Mouse (Mus musculus) stomach, embryonic 15.5 days (tissue): ENCODE data around the gene Vps33b. TPM values are rescaled to one million over a fixed set of nuclear protein-coding genes. Genes with fewer than 3 reads are reported as not detected.

Source experiments
- ATAC-seq: fragments of 200-750 bp; cut with Nextera tagmentation; 2 replicates; pipeline ENCODE4 v1.8.0; 2017; ENCODE audit warnings: low read depth, moderate number of reproducible peaks, moderate TSS enrichment; ENCODE audit not compliant: insufficient read depth, low FRiP score
- H3K27ac ChIP-seq: fragments of 300-500 bp; sonication (generic); 2 replicates; pipeline ENCODE4 v1.5.1; 2015; ENCODE audit warnings: mild to moderate bottlenecking, inconsistent platforms
- H3K27me3 ChIP-seq: fragments of 300-500 bp; sonication (generic); replicated peaks from 2 replicates; pipeline ENCODE4 v1.6.1; 2015; ENCODE audit warnings: inconsistent platforms
- H3K36me3 ChIP-seq: fragments of 300-500 bp; sonication (generic); 2 replicates; pipeline ENCODE4 v1.6.1; 2015; ENCODE audit warnings: inconsistent platforms
- H3K4me1 ChIP-seq: fragments of 300-500 bp; sonication (generic); 2 replicates; pipeline ENCODE4 v1.6.1; 2015; ENCODE audit warnings: inconsistent platforms
- H3K4me2 ChIP-seq: fragments of 300-500 bp; sonication (generic); 2 replicates; pipeline ENCODE4 v1.6.1; 2015; ENCODE audit warnings: mild to moderate bottlenecking, inconsistent platforms
- H3K4me3 ChIP-seq: fragments of 300-500 bp; sonication (generic); replicated peaks from 2 replicates; pipeline ENCODE4 v1.5.1; 2015; ENCODE audit warnings: inconsistent platforms
- H3K9ac ChIP-seq: fragments of 300-500 bp; sonication (generic); 2 replicates; pipeline ENCODE4 v1.6.1; 2015; ENCODE audit warnings: inconsistent platforms
- H3K9me3 ChIP-seq: fragments of 300-500 bp; sonication (generic); 2 replicates; pipeline ENCODE4 v1.6.1; 2016; ENCODE audit warnings: inconsistent platforms
- WGBS: fragments of 180-500 bp; shearing (Covaris S2); methylation state at CpG from one replicate; pipeline ENCODE4 v1.1.7; 2015; 5-methylcytosine and 5-hydroxymethylcytosine counted together
- polyA plus RNA-seq: library from polyadenylated mRNA; unstranded; fragments of >200 nt; fragmentation: Nextera tagmentation; extraction: Ambion mirVana; gene quantifications from 2 replicates; pipeline ENCODE4 v1.2.1, GENCODE M21; 2015

Vps33b gene
- polyA plus RNA-seq, 1 experiment from 2014 or later: 12.9 TPM

GRCm38 (mm10) chr7:80246148-80246721 is 23.2 kb upstream of the Vps33b start, which contains the start of gene Ttll13:
Gene Ttll13 (plus strand): TSS chr7:80246376.
- H3K9ac ChIP-seq: peak within 1 kb of the TSS; percentile 50
- no peaks in the 10 kb centered on the region for H3K36me3 ChIP-seq
- peak within 1 kb of the TSS; percentile 56 for H3K4me3 ChIP-seq
- H3K27ac ChIP-seq: peak within 1 kb of the TSS; percentile 83
- H3K4me2 ChIP-seq: peak within 1 kb of the TSS; percentile 66
- no peaks in the 10 kb centered on the region for H3K4me1 ChIP-seq
- H3K9me3 ChIP-seq: no peaks in the 10 kb centered on the region
- peak; percentile 97 for ATAC-seq
- WGBS: under 1% methylated on average over 48 of the region's 48 CpGs
- no peaks in the 10 kb centered on the region for H3K27me3 ChIP-seq

- Histone ChIP-seq H3K4me3 (peak overlapping the region; percentile 56), H3K4me2 (peak overlapping the region; percentile 66), H3K27me3 (no peaks in the 10 kb centered on the region), H3K9ac (no peak overlapping the region; the same call in 1 of the 2 replicates), H3K4me1 (no peaks in the 10 kb centered on the region), H3K36me3 (no peaks in the 10 kb centered on the region), H3K27ac (no peak overlapping the region), H3K9me3 (no peaks in the 10 kb centered on the region)
- ATAC-seq: no peak
- 34% methylated on average over 7 of the region's 7 CpGs for WGBS
Measured at GRCm38 (mm10) chr7:80246859-80247258, 22.6 kb upstream of the Vps33b start.

- no peak overlapping the region for H3K9ac ChIP-seq
- no peaks in the 10 kb centered on the region for H3K9me3 ChIP-seq
- no peaks in the 10 kb centered on the region for H3K27me3 ChIP-seq
- no peaks in the 10 kb centered on the region for H3K4me1 ChIP-seq
- no peak for ATAC-seq
- no peaks in the 10 kb centered on the region for H3K36me3 ChIP-seq
- H3K27ac ChIP-seq: no peak overlapping the region
- WGBS: 75% methylated on average over 7 of the region's 7 CpGs
- no peak overlapping the region for H3K4me3 ChIP-seq
- no peak overlapping the region for H3K4me2 ChIP-seq
Measured at GRCm38 (mm10) chr7:80252437-80252836, 17.0 kb upstream of the Vps33b start.

GRCm38 (mm10) chr7:80252886-80253285 is 16.6 kb upstream of the Vps33b start:
- Histone ChIP-seq H3K27me3 (no peaks in the 10 kb centered on the region), H3K4me2 (no peak overlapping the region), H3K4me1 (no peaks in the 10 kb centered on the region), H3K9me3 (no peaks in the 10 kb centered on the region), H3K9ac (no peak overlapping the region), H3K4me3 (no peak overlapping the region), H3K27ac (no peak overlapping the region), H3K36me3 (no peaks in the 10 kb centered on the region)
- 77% methylated on average over 11 of the region's 11 CpGs for WGBS
- ATAC-seq: no peak

- no peaks in the 10 kb centered on the region for H3K4me1 ChIP-seq
- peaks cover 10% of the 10 kb centered on the region; the same call in 1 of the 2 replicates for H3K27me3 ChIP-seq
- no peaks in the 10 kb centered on the region for H3K36me3 ChIP-seq
- H3K9ac ChIP-seq: no peak overlapping the region
- H3K27ac ChIP-seq: no peak overlapping the region
- H3K9me3 ChIP-seq: no peaks in the 10 kb centered on the region
- no peak for ATAC-seq
- H3K4me3 ChIP-seq: no peak overlapping the region
- H3K4me2 ChIP-seq: no peak overlapping the region
- 74% methylated on average over 2 of the region's 2 CpGs for WGBS
Measured at GRCm38 (mm10) chr7:80255981-80256380, 13.5 kb upstream of the Vps33b start.

- ATAC-seq: no peak
- Histone ChIP-seq H3K27me3 (peaks cover 10% of the 10 kb centered on the region; the same call in 1 of the 2 replicates), H3K4me3 (no peak overlapping the region), H3K9ac (no peak overlapping the region), H3K9me3 (no peaks in the 10 kb centered on the region), H3K27ac (no peak overlapping the region), H3K4me2 (no peak overlapping the region), H3K4me1 (peaks cover 5% of the 10 kb centered on the region), H3K36me3 (no peaks in the 10 kb centered on the region)
- 64% methylated on average over 2 of the region's 2 CpGs for WGBS
Measured at GRCm38 (mm10) chr7:80257706-80258105, 11.7 kb upstream of the Vps33b start.

- ATAC-seq: peak; percentile 88
- WGBS: 25% methylated on average over 40 of the region's 40 CpGs
- H3K4me2 ChIP-seq: peak within 1 kb of the TSS; percentile 79
Measured at GRCm38 (mm10) chr7:80260625-80261371, 8.7 kb upstream of the Vps33b start, which contains the start of gene Ngrn. Gene Ngrn (plus strand): TSS chr7:80261215.

GRCm38 (mm10) chr7:80261372-80261990 is 8.0 kb upstream of the Vps33b start:
- peaks cover 10% of the 10 kb centered on the region; the same call in 1 of the 2 replicates for H3K27me3 ChIP-seq
- peaks cover 5% of the 10 kb centered on the region for H3K4me1 ChIP-seq
- 1% methylated on average over 32 of the region's 32 CpGs for WGBS
- H3K9me3 ChIP-seq: no peaks in the 10 kb centered on the region
- peak overlapping the region; percentile 82 for H3K27ac ChIP-seq
- peak; percentile 36; the same call in 1 of the 2 replicates for ATAC-seq
- H3K4me2 ChIP-seq: peak overlapping the region; percentile 79
- peak overlapping the region; percentile 70 for H3K9ac ChIP-seq
- peak overlapping the region; percentile 88 for H3K4me3 ChIP-seq
- H3K36me3 ChIP-seq: peaks cover 23% of the 10 kb centered on the region

More at GRCm38 (mm10) chr7:80260625-80261371, 8.7 kb upstream of the Vps33b start, which contains the start of gene Ngrn:
- no peaks in the 10 kb centered on the region for H3K9me3 ChIP-seq
- peaks cover 5% of the 10 kb centered on the region for H3K4me1 ChIP-seq
- H3K27ac ChIP-seq: peak within 1 kb of the TSS; percentile 82
- H3K27me3 ChIP-seq: peaks cover 10% of the 10 kb centered on the region; the same call in 1 of the 2 replicates
- peaks cover 16% of the 10 kb centered on the region for H3K36me3 ChIP-seq
- H3K9ac ChIP-seq: peak within 1 kb of the TSS; percentile 70
- peak within 1 kb of the TSS; percentile 88 for H3K4me3 ChIP-seq

- H3K4me2 ChIP-seq: no peak overlapping the region
- no peak for ATAC-seq
- no peak overlapping the region for H3K9ac ChIP-seq
- no peak overlapping the region for H3K4me3 ChIP-seq
- WGBS: 92% methylated on average over 12 of the region's 12 CpGs
- no peak overlapping the region for H3K27ac ChIP-seq
- peaks cover 27% of the 10 kb centered on the region for H3K36me3 ChIP-seq
- no peaks in the 10 kb centered on the region for H3K9me3 ChIP-seq
- no peaks in the 10 kb centered on the region for H3K27me3 ChIP-seq
- peaks cover 5% of the 10 kb centered on the region for H3K4me1 ChIP-seq
Measured at GRCm38 (mm10) chr7:80264606-80265005, 4.8 kb upstream of the Vps33b start.

GRCm38 (mm10) chr7:80267764-80268163 is 1.7 kb upstream of the Vps33b start:
- Histone ChIP-seq H3K36me3 (peaks cover 27% of the 10 kb centered on the region), H3K4me3 (no peak overlapping the region), H3K27ac (no peak overlapping the region), H3K4me2 (no peak overlapping the region), H3K4me1 (no peaks in the 10 kb centered on the region; the same call in 1 of the 2 replicates), H3K9ac (no peak overlapping the region), H3K9me3 (no peaks in the 10 kb centered on the region), H3K27me3 (no peaks in the 10 kb centered on the region)
- no peak for ATAC-seq
- WGBS: 70% methylated on average over 1 of the region's 1 CpGs

- peak overlapping the region; percentile 51 for H3K27ac ChIP-seq
- H3K36me3 ChIP-seq: peaks cover 31% of the 10 kb centered on the region
- no peaks in the 10 kb centered on the region; the same call in 1 of the 2 replicates for H3K4me1 ChIP-seq
- peak overlapping the region; percentile 84 for H3K4me2 ChIP-seq
- H3K4me3 ChIP-seq: peak overlapping the region; percentile 81
- ATAC-seq: peak; percentile 44; the same call in 1 of the 2 replicates
- peak overlapping the region; percentile 72 for H3K9ac ChIP-seq
- H3K9me3 ChIP-seq: no peaks in the 10 kb centered on the region
- H3K27me3 ChIP-seq: no peaks in the 10 kb centered on the region
- WGBS: under 1% methylated on average over 23 of the region's 23 CpGs
Measured at GRCm38 (mm10) chr7:80269751-80270255, 354 bp downstream of the Vps33b start.
